Mouse (Mus musculus) embryonic facial prominence, embryonic 13.5 days (tissue): ENCODE results near the gene Colgalt2. TPM values are rescaled to one million over a fixed set of nuclear protein-coding genes. Genes with fewer than 3 reads are reported as not detected.

Experiments used
- ATAC-seq: fragments of 200-750 bp; cut with Nextera tagmentation; 2 replicates; pipeline ENCODE4 v1.8.0; 2017; ENCODE audit warnings: low read depth; ENCODE audit not compliant: insufficient number of reproducible peaks, insufficient read depth, low FRiP score, low TSS enrichment
- H3K27ac ChIP-seq: fragments of 300-500 bp; sonication (generic); 2 replicates; pipeline ENCODE4 v1.5.1; 2015; ENCODE audit warnings: moderate library complexity, mild to moderate bottlenecking, inconsistent platforms
- H3K27me3 ChIP-seq: fragments of 300-500 bp; sonication (generic); 2 replicates; pipeline ENCODE4 v1.6.1; 2015; ENCODE audit warnings: mild to moderate bottlenecking, inconsistent platforms
- H3K36me3 ChIP-seq: fragments of 300-500 bp; sonication (generic); 2 replicates; pipeline ENCODE4 v1.6.1; 2015; ENCODE audit warnings: mild to moderate bottlenecking, inconsistent platforms
- H3K4me1 ChIP-seq: fragments of 300-500 bp; sonication (generic); 2 replicates; pipeline ENCODE4 v1.6.1; 2015; ENCODE audit warnings: inconsistent platforms
- H3K4me2 ChIP-seq: fragments of 300-500 bp; sonication (generic); 2 replicates; pipeline ENCODE4 v1.6.1; 2015; ENCODE audit warnings: moderate library complexity, mild to moderate bottlenecking, inconsistent platforms
- H3K4me3 ChIP-seq: fragments of 300-500 bp; sonication (generic); 2 replicates; pipeline ENCODE4 v1.5.1; 2015; ENCODE audit warnings: mild to moderate bottlenecking, inconsistent platforms
- H3K9ac ChIP-seq: fragments of 300-500 bp; sonication (generic); 2 replicates; pipeline ENCODE4 v1.6.1; 2015; ENCODE audit warnings: mild to moderate bottlenecking, inconsistent platforms
- H3K9me3 ChIP-seq: fragments of 300-500 bp; sonication (generic); 2 replicates; pipeline ENCODE4 v1.6.1; 2016; ENCODE audit warnings: inconsistent platforms
- WGBS: fragments of 180-500 bp; shearing (Covaris S2); methylation state at CpG from one replicate; pipeline ENCODE4 v1.1.7; 2015; ENCODE audit warnings: mixed read lengths; 5-methylcytosine and 5-hydroxymethylcytosine counted together
- polyA plus RNA-seq: library from polyadenylated mRNA; unstranded; fragments of >200 nt; fragmentation: Nextera tagmentation; extraction: Ambion mirVana; gene quantifications from 2 replicates; pipeline ENCODE4 v1.2.1, GENCODE M21; 2015

Colgalt2 gene
- polyA plus RNA-seq, 1 experiment from 2014 or later = 3.8 TPM

GRCm38 (mm10) chr1:152524098-152524892, 124.7 kb downstream of the Colgalt2 start:
- 89% methylated on average over 22 of the region's 22 CpGs for WGBS
- no peak overlapping the region for H3K4me2 ChIP-seq
- peaks cover 67% of the 10 kb centered on the region for H3K36me3 ChIP-seq
- no peaks in the 10 kb centered on the region for H3K27me3 ChIP-seq
- H3K9ac ChIP-seq = no peak overlapping the region
- H3K27ac ChIP-seq = no peak overlapping the region
- H3K4me1 ChIP-seq = no peaks in the 10 kb centered on the region
- ATAC-seq = no peak
- H3K4me3 ChIP-seq = no peak overlapping the region
- H3K9me3 ChIP-seq = no peaks in the 10 kb centered on the region

DNA sequence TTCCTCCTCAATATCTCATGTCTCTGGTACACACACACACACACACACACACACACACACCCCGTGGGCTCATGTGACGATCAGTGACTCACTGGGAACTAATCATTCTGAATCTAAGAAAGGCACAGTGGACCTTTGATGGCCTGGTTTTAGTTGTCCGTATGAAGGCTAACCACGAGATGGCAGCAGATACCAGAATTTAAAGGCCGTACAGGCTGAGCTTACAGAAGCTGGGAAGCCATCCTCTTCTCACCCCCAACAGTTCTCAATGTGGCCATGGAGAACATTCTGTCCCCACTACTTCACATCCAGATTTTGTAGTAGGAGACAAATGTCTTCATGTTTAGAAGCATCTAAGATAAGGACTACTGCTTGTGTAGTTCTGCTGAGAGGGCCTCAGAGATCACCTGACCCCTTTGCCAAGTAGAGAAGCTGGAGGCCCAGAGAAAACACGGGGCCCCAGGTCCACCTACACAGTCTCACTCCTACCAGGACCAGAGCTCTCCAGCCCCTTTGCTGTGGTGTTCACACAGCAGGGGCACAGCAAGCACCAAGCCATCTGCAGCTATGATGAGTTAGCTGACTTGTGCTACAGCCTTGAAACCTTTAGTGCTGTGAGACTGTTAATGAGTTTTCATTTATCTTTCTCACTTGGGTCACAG, 125.5 kb downstream of the Colgalt2 start:
- Histone ChIP-seq H3K4me3 (no peak overlapping the region), H3K27ac (no peak overlapping the region), H3K4me2 (no peak overlapping the region), H3K9ac (no peak overlapping the region), H3K9me3 (no peaks in the 10 kb centered on the region), H3K4me1 (no peaks in the 10 kb centered on the region), H3K36me3 (peaks cover 62% of the 10 kb centered on the region), H3K27me3 (no peaks in the 10 kb centered on the region)
- peak; percentile 43; the same call in 1 of the 2 replicates for ATAC-seq
- 19% methylated on average over 6 of the region's 6 CpGs for WGBS

GRCm38 (mm10) chr1:152526154-152526553, 126.5 kb downstream of the Colgalt2 start:
- H3K4me1 ChIP-seq = 0 out of 2 replicates have a peak, but pooled peaks cover under 1% of the 10 kb centered on the region
- no peak overlapping the region for H3K27ac ChIP-seq
- H3K4me2 ChIP-seq = no peak overlapping the region
- H3K4me3 ChIP-seq = no peak overlapping the region
- H3K27me3 ChIP-seq = no peaks in the 10 kb centered on the region
- no peak overlapping the region for H3K9ac ChIP-seq
- WGBS = 83% methylated on average over 9 of the region's 9 CpGs
- no peak for ATAC-seq
- no peaks in the 10 kb centered on the region for H3K9me3 ChIP-seq
- peaks cover 58% of the 10 kb centered on the region for H3K36me3 ChIP-seq

- Histone ChIP-seq H3K4me2 (no peak overlapping the region), H3K27ac (no peak overlapping the region), H3K4me3 (no peak overlapping the region), H3K9me3 (no peaks in the 10 kb centered on the region), H3K36me3 (peaks cover 53% of the 10 kb centered on the region), H3K9ac (no peak overlapping the region), H3K27me3 (no peaks in the 10 kb centered on the region), H3K4me1 (peaks cover 18% of the 10 kb centered on the region)
- no peak for ATAC-seq
- 88% methylated on average over 6 of the region's 6 CpGs for WGBS
Observed at GRCm38 (mm10) chr1:152528214-152528613, 128.6 kb downstream of the Colgalt2 start.

DNA sequence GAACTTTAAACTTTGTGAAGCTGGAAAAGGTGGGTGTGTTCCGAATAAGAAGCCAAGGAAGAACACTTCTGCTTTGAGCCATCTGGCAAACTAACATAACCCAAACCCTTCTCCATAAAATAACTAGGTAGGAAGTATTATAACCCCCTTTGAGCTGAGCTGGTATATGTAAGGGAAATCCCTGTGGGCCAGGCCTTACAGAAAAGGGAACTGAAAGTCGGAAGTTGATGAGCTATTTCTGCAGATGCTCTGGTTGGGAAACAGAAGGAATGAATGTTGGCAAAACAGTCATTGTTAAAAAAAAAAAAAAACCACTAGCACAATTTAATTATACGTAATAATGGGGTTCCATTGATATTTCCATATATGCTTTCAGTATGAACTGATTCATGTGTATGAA, 129.1 kb downstream of the Colgalt2 start:
- Histone ChIP-seq H3K36me3 (peaks cover 50% of the 10 kb centered on the region), H3K9ac (no peak overlapping the region), H3K4me2 (no peak overlapping the region), H3K4me3 (no peak overlapping the region), H3K4me1 (peaks cover 18% of the 10 kb centered on the region), H3K9me3 (no peaks in the 10 kb centered on the region), H3K27ac (no peak overlapping the region), H3K27me3 (no peaks in the 10 kb centered on the region)
- 83% methylated on average over 3 of the region's 3 CpGs for WGBS
- ATAC-seq = no peak

GRCm38 (mm10) chr1:152531498-152531897, 131.9 kb downstream of the Colgalt2 start:
- Histone ChIP-seq H3K4me1 (peaks cover 18% of the 10 kb centered on the region), H3K9ac (no peak overlapping the region), H3K27ac (peak overlapping the region; percentile 55; the same call in 1 of the 2 replicates), H3K36me3 (peaks cover 50% of the 10 kb centered on the region), H3K4me3 (no peak overlapping the region), H3K4me2 (no peak overlapping the region), H3K27me3 (no peaks in the 10 kb centered on the region), H3K9me3 (no peaks in the 10 kb centered on the region)
- ATAC-seq = no peak
- 49% methylated on average over 15 of the region's 15 CpGs for WGBS

DNA sequence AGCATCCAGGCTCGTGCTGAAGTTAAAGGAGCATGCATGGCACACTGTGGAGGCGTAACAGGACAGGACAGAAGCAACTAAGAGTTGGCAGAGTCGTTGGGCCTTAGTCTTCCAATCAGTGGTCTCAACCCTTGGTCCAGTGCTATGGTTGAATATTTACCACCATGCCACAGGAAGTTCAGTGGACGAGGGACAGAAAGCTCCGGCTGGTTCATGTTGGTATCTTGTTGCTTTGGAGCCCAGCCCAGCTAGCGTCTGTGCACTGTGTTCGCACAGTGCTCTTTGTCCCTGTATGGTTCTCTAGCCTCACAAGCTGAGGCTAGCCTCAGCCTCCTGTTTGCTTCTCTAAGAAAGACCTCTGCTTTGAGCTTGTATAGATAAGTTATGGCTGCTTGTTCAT, 134.9 kb downstream of the Colgalt2 start:
- Histone ChIP-seq H3K36me3 (peaks cover 58% of the 10 kb centered on the region), H3K9ac (no peak overlapping the region), H3K4me2 (no peak overlapping the region), H3K27me3 (no peaks in the 10 kb centered on the region), H3K27ac (no peak overlapping the region), H3K4me3 (no peak overlapping the region), H3K9me3 (no peaks in the 10 kb centered on the region), H3K4me1 (peaks cover 18% of the 10 kb centered on the region)
- 87% methylated on average over 7 of the region's 7 CpGs for WGBS
- ATAC-seq = no peak

GRCm38 (mm10) chr1:152536416-152537018, 136.9 kb downstream of the Colgalt2 start:
- 67% methylated on average over 16 of the region's 16 CpGs for WGBS
- Histone ChIP-seq H3K4me1 (peaks cover 14% of the 10 kb centered on the region), H3K27me3 (no peaks in the 10 kb centered on the region), H3K9me3 (no peaks in the 10 kb centered on the region), H3K4me2 (no peak overlapping the region), H3K4me3 (no peak overlapping the region), H3K36me3 (peaks cover 55% of the 10 kb centered on the region), H3K27ac (no peak overlapping the region), H3K9ac (no peak overlapping the region)
- no peak for ATAC-seq

GRCm38 (mm10) chr1:152537186-152537585, 137.6 kb downstream of the Colgalt2 start:
- Histone ChIP-seq H3K4me1 (peaks cover 9% of the 10 kb centered on the region), H3K36me3 (peaks cover 60% of the 10 kb centered on the region), H3K4me2 (no peak overlapping the region), H3K9me3 (no peaks in the 10 kb centered on the region), H3K27me3 (no peaks in the 10 kb centered on the region), H3K9ac (no peak overlapping the region), H3K4me3 (no peak overlapping the region), H3K27ac (no peak overlapping the region)
- 88% methylated on average over 13 of the region's 13 CpGs for WGBS
- no peak for ATAC-seq

- WGBS = 90% methylated on average over 4 of the region's 4 CpGs
- Histone ChIP-seq H3K4me1 (no peaks in the 10 kb centered on the region), H3K27me3 (no peaks in the 10 kb centered on the region), H3K9me3 (no peaks in the 10 kb centered on the region), H3K4me2 (no peak overlapping the region), H3K36me3 (peaks cover 64% of the 10 kb centered on the region), H3K4me3 (no peak overlapping the region), H3K9ac (no peak overlapping the region), H3K27ac (no peak overlapping the region)
- no peak for ATAC-seq
Observed at GRCm38 (mm10) chr1:152538817-152539216, 139.2 kb downstream of the Colgalt2 start.

DNA sequence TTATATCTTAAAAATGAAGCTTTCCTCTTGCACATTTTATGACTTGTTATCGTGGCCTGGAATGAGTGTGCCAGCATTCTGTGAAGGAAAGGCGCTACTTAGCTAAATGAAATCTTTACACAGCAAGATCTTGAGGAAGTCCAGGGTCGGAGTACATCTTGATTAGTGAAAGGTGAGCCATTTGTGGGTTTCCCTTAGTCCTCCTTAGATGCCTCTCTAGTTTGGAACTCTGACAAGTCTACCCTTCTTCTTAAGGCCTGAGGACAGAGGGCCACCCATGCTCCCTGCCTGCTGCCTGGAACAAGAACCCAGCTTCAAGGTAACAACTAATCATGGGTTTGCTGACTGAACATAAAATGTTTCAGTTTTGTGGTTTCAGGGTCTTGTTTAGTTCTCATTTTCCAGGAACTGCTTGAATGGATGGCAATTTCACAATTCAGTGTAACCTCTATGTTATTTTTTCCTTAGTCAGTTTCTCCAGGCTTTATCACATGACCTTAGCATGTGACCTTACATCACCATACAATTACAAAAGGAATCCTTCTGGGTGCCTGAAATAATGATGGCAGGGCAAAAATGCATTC, 140.8 kb downstream of the Colgalt2 start:
- Histone ChIP-seq H3K36me3 (peaks cover 63% of the 10 kb centered on the region), H3K27ac (no peak overlapping the region), H3K27me3 (no peaks in the 10 kb centered on the region), H3K9me3 (no peaks in the 10 kb centered on the region), H3K4me1 (no peaks in the 10 kb centered on the region), H3K4me2 (no peak overlapping the region), H3K9ac (no peak overlapping the region), H3K4me3 (no peak overlapping the region)
- no peak for ATAC-seq
- WGBS = 57% methylated on average over 3 of the region's 3 CpGs
